Mouse (Mus musculus): ENCODE measurements around the gene Gm49320. TPM values are rescaled to one million over a fixed set of nuclear protein-coding genes. Genes with fewer than 3 reads are reported as not detected.

Gm49320 gene
- not detected in 2 replicates for total RNA-seq (2023)

DNA sequence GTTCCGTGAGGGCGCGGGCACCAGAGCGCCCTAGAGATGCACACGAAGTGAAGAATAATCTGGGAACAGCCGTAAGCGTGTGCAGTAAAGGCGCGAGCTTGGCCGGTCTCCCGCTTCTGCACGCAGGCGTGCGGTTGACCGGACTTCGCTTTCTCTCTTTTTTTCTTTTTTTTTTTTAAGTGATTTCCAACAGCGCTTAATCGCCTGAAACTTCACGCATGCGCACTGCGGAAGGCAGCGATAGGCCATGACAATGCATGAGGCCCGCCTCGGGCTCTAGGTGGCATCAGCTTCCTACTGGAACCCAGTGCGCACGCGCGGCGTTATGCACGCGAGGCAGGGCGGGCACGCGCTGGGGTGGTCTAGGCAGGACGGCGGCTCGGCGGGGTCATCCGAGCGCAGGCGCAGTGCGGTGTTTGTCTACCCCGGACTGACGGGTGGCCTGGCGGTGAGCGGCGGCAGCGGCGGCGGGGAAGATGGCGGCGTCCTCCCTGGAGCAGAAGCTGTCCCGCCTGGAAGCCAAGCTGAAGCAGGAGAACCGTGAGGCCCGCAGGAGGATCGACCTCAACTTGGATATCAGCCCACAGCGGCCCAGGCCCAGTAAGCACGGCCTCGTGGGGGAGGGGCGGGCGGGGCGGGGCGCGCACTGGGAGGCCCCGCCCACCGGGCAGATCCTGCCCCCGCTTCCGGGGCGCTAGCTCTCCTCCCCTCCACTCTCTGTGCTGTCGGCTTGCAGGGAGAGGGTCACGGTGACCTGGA is at the start of gene Gm49320, which contains the start of gene Map2k7:
Gene Gm49320, plus strand, starts transcription at position 432 of the 759 bp plus-strand sequence.
Gene Map2k7, plus strand, starts transcription at position 307 of the 759 bp plus-strand sequence.

DNA sequence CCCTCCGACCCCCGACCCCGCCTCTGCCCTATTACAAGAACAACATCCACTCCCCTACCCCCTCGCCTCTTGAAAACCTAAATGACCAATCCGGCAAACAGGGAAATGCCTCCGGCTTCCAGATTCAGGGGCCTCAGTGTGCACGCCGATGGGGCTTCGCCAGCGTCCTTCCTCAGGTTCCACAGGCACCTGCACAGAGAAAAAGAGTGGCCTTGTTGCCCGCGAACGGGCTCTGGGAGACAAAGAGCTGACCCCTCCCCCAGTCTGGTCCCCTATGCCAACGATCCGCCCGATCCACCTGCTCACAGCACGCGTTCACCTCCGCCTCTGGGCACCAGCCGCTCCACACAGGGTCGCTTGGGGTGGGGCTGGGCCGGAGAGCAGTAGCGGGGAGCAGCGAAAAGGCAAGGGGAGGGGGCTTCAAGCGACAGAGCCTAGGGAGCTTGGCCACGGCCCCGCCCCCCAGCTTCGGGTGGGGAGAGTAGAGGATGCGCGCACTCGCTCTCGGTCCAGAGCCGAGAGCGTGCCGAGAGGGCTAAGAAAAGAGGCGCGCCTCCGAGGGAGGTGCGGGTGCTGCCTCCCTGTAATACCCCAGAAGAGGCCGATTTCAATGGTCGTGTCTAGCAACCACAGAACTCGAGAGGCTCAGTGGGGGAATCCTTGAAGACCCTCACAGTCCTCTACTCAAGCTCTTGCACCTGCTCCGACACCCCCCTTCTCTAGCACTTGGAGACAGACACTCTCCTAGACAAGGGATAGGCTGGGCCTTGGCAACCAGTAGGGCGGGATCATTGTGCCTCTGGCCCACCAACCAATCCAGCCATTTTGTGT is 21.7 kb upstream of the Gm49320 start, which contains the start of gene Prr36:
Gene Prr36, minus strand, starts transcription at position 669 of the 831 bp plus-strand sequence.

DNA sequence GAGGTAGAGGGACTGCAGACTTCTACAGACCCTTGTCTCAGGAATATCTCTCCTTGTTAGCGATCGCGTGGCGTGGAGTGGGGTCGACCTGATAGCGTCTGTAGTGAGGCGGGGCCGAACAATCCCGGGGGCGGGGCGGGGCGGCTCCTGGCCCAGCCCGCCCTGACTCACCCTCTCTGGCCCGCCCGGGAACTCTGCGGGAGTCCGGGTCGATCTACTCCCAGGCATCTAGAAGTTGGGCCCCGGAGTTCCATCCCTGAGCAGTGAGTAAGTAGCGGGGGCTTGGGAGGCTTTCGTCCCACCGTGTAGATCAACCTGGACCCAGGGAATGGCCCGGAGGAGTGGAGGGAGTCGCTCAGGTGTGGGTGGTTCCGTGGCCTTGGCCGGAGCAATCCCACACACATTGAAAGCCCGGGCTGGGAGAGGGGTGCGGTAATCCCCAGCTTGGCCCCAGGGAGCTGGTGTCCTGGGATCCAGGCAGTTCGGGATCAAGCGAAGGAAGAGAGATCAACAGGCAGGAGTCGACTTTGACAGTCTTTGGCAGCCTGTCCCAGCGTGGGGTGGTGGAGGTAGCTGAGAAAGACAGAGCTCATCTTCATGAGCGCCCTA is 11.8 kb upstream of the Gm49320 start, which contains the start of gene Lrrc8e:
Gene Lrrc8e, plus strand, starts transcription at position 89 of the 609 bp plus-strand sequence.

DNA sequence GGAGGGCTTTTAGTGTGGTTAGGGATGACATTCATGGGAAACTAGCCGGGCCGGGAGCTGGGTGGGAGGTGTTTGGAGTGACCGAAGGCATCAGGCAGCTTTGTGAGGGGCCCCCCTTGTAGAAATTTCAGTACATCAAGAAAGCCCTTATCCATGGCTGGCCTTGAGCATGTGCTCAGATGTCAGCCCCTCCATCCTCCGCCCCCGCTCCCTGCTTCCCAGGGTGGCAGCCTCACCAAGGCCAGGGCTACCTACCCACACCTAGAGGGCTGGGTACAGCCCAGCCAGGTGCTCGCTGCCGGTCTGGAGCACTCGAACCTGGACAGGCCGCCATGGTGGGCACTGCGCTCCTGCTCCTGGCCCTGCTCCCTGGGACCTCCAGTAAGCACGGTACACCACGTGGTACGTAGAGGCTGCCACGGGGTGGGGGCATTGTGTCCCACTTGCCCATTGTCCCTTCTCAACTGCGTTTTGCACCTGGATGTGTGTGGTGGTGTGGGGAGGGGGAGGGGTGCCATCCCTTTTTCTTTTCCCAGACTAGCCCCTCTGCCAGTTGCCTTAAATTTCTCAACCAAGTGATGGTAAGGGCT is 9.4 kb downstream of the Gm49320 start, which contains the start of gene Tgfbr3l:
Gene Tgfbr3l, plus strand, starts transcription at position 264 of the 590 bp plus-strand sequence.

DNA sequence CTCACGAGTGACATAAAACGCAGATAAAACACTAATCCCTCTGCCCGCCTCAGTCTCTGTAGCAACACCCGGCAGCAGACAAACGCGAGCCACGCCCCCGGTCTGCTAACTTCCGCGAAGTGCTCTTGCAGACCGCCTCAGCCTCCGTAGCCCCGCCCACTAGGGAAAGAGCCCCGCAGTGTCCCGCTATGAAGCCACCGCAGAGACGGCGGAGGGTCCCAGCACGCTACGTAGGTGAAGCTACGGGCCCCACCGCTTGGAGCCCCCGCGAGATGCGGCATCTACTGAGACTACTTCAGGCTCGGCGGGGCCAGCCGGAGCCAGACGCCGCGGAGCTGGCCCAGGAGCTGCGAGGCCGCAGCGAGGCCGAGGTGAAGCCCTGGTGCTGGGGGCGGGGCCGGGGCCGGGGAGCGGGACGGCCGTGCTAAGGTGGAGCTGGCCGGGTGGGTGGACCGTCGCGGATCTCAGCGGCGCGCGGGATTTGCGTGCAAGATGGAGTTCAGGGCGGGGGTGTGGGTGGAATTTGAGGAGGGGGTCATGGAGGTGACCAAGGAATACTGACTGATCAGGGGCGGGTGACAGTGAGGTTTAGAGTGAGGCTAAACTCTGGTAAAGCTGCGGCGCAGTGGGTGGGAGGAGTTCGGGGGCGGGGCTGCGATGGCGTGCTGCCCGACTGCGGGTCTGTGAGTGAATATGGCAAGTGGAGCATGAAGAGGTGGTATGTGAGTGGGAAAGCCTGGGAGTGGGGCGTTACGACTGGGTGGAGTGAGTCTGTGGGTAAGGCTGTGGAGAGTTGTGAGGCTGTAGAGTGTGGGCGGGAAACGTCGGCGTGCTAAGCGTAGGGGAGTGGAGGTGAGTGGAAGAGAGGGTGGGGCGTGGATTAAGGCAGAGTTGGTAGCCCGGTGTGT is 14.5 kb downstream of the Gm49320 start, which contains the start of gene Snapc2:
Gene Snapc2, plus strand, starts transcription at position 147 of the 908 bp plus-strand sequence.

DNA sequence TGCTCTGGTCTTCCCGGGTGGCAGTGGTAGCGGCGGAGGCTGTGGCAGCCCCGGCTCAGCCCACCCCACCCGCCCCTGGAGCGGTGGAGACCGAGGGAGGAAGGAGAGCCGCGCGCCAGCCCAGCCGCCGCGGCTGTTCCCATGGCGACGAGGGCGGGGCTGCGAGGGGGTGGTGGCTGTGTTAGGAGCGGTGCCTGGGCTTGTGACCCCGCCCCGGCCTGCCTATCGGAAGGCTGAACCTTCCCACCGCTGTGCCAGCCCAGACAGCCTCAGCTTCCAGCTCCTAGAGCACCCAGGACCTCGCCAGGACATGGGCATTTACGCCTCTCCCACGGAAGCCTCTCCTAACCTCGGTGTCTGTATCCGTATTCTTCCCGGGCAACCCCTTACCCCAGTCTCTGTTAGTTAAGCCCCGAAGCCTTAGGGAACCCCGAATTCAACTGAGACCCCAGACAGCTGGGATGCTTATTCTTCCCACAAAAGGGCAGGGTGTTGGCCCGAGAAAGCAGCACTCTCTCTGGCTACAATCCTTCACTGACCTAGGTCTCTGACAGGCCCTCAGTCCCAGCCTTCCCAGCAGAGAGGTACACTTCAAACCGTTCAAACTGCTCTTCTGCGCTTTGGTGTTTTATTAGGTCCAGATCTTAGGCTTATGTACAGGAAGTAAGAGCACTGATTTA is 20.6 kb downstream of the Gm49320 start, which contains the start of gene Ctxn1:
Gene Ctxn1, minus strand, starts transcription at position 150 of the 680 bp plus-strand sequence.

DNA sequence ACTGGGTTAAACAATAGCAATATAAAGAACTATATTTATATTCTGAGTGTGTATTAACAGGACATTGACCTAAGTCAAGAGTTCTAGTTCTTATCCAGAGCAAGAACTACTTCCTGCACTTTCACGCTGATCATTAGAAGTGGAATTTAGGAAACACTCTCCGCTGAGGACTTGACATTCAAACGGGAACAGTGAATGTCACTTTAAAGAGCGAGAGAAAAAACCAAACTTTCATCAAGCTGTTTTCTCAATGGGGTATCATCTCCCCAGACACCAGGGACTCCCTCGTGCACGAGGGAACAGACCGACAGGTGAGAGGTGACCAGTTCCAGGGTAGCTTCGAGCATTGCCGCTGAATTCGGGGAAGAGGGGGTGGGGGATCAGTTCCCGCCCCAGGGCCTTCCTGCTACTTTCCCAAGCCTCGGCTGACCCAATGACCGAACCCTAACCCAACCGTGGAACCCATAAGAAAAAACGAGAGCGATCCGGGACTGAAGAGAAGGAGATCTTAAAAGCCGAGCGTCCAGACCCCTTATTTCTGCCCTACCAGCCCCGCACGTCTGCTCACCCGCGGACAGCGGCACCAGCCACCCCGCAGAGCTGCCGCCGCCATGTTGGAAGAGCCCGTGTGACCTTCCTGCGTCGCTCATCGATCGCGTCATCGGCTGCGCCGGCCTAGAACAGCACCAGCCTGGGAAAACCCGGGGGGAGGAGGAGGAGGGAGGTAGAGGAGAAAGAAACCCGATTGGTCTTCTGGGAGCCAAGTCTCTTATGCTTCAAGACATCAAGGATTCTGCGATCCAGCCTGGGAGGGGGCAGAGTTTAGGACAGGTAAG is 36.8 kb downstream of the Gm49320 start, which contains the start of gene Timm44:
Gene Timm44, minus strand, starts transcription at position 639 of the 836 bp plus-strand sequence.

Other genes starting within 250 kb of the Gm49320 start
- gene Cd209f, start 133.0 kb upstream of the Gm49320 start, total RNA-seq (2023) = not detected in 2 replicates
- not detected in 2 replicates for gene Cd209g, start 104.8 kb upstream of the Gm49320 start, total RNA-seq (2023)
- 12.1 and 13.4 TPM in 2 replicates for gene Evi5l, start 72.3 kb upstream of the Gm49320 start, total RNA-seq (2023)
- 0.29 and 0.41 TPM in 2 replicates for gene Prr36, start 21.4 kb upstream of the Gm49320 start, total RNA-seq (2023)
- not detected in 2 replicates for gene Lrrc8e, start 12.0 kb upstream of the Gm49320 start, total RNA-seq (2023)
- gene Map2k7, start 125 bp upstream of the Gm49320 start, total RNA-seq (2023) = 51.2 TPM in 2 replicates
- 6.8 and 13.2 TPM in 2 replicates for gene Tgfbr3l, start 9.3 kb downstream of the Gm49320 start, total RNA-seq (2023)
- gene Snapc2, start 14.2 kb downstream of the Gm49320 start, total RNA-seq (2023) = 11.4 and 12.5 TPM in 2 replicates
- gene Ctxn1, start 20.4 kb downstream of the Gm49320 start, total RNA-seq (2023) = 0.34 and 0.51 TPM in 2 replicates
- 35.0 and 36.3 TPM in 2 replicates for gene Timm44, start 37.0 kb downstream of the Gm49320 start, total RNA-seq (2023)
- gene Ccl25, start 86.3 kb downstream of the Gm49320 start, total RNA-seq (2023) = 9.1 and 10.6 TPM in 2 replicates
- 60.7 and 69.5 TPM in 2 replicates for gene Elavl1, start 86.5 kb downstream of the Gm49320 start, total RNA-seq (2023)

Data from neutrophil, adult 65 days (primary cell).